Mouse (Mus musculus): ENCODE data around the gene Cdc45. TPM values are rescaled to one million over a fixed set of nuclear protein-coding genes. Genes with fewer than 3 reads are reported as not detected.
A peak's percentile ranks its signal among the peaks of the same experiment; 100 is the strongest.

Gene Cdc45
- polyA plus RNA-seq, 1 experiment from 2014 or later, result 54.0 TPM

DNA sequence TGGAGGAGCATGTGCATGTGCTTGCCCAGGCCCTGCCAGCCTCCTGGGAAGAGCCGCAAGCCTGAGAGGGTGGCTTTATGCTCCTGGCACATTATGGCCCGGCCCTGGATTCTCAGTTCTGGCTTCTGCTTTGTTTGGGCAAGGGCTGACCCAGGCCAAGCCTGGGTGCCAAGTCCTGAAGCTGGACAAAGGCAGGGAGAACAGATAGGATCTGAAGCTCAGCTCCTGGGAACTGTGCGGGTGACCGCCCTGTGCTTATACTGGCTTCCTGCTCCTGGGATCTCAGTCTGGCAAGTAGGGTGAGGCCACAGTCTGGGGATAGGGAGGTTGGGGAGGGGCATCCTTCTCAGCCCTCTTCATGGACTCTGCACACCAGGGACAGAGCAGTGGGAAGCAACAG, 50.1 kb downstream of the Cdc45 start:
- H3K4me1 ChIP-seq, result no peaks in the 10 kb centered on the region
- H3K36me3 ChIP-seq, result no peaks in the 10 kb centered on the region
- no peak overlapping the region for H3K27ac ChIP-seq
- H3K4me3 ChIP-seq (replicated peaks), result no peak overlapping the region
- ATAC-seq (replicated peaks; ENCODE audit: low FRiP score), result no peak
- H3K9ac ChIP-seq, result no peak overlapping the region
- no peaks in the 10 kb centered on the region for H3K9me3 ChIP-seq (replicated peaks)
- 91% methylated on average over 4 of the region's 4 CpGs for WGBS
- no peak overlapping the region for H3K4me2 ChIP-seq
- H3K27me3 ChIP-seq, result no peaks in the 10 kb centered on the region

DNA sequence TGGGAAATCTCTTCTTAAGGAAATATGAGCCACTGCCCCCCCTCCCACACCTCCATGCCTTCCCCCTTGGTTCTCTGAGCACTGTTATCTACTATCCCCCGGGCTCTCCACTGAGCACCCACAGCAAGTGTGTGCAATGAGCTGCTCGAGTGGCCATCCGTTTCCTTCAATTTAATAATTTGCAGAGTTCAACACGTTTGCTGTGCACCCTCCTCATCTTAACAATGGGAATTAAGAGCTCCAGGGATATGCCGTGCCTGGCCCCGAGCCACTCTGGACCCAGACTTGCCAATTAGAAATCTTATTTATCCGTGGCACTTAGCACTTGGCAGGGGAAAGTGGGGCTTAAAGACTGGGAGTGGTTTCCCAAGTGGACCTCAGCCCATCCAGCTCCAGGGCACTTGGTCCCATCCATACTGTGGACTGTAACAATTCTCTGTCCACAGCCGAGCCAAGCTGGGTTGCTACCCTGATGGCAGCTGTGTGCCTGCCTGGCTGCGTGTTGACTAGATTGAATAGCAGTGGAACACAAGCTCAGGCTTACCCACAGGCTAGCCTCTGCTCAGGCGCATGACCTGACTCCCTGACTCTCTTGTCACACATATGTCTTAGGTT, 59.8 kb downstream of the Cdc45 start:
- Histone ChIP-seq H3K27ac (no peak overlapping the region), H3K9ac (no peak overlapping the region), H3K4me1 (no peaks in the 10 kb centered on the region), H3K27me3 (no peaks in the 10 kb centered on the region), H3K36me3 (no peaks in the 10 kb centered on the region), H3K4me3 (replicated peaks) (no peak overlapping the region), H3K9me3 (replicated peaks) (no peaks in the 10 kb centered on the region), H3K4me2 (no peak overlapping the region)
- ATAC-seq (replicated peaks; ENCODE audit: low FRiP score), result peak; percentile 67
- WGBS, result 74% methylated on average over 10 of the region's 10 CpGs

DNA sequence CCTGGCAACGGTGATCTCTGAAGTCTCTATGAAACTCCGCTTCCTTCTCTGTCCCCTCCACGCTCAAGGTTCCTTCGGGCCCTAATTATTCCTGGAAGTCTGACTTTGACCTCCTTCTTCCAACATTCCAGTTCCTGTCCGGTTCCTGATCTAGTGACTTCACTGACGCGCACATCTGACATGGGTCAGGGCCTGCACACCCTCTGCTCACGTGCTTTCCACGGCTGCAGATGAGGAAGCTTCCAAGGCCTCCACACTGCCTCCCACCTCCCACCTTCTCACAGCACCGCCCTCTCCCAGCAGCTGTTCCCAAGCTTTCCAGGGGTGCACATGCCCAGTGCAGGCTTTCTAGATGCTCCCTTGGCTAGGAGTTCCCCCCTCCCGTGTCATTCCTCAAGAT, 60.7 kb downstream of the Cdc45 start:
- H3K4me3 ChIP-seq (replicated peaks), result no peak overlapping the region
- 58% methylated on average over 11 of the region's 11 CpGs for whole genome bisulfite sequencing
- H3K36me3 ChIP-seq, result no peaks in the 10 kb centered on the region
- no peak overlapping the region for H3K4me2 ChIP-seq
- no peaks in the 10 kb centered on the region for H3K27me3 ChIP-seq
- ATAC-seq (replicated peaks; ENCODE audit: low FRiP score), result peak; percentile 54; the same call in 1 of the 2 replicates
- no peaks in the 10 kb centered on the region for H3K4me1 ChIP-seq
- H3K9ac ChIP-seq, result no peak overlapping the region
- no peaks in the 10 kb centered on the region for H3K9me3 ChIP-seq (replicated peaks)
- H3K27ac ChIP-seq, result no peak overlapping the region

DNA sequence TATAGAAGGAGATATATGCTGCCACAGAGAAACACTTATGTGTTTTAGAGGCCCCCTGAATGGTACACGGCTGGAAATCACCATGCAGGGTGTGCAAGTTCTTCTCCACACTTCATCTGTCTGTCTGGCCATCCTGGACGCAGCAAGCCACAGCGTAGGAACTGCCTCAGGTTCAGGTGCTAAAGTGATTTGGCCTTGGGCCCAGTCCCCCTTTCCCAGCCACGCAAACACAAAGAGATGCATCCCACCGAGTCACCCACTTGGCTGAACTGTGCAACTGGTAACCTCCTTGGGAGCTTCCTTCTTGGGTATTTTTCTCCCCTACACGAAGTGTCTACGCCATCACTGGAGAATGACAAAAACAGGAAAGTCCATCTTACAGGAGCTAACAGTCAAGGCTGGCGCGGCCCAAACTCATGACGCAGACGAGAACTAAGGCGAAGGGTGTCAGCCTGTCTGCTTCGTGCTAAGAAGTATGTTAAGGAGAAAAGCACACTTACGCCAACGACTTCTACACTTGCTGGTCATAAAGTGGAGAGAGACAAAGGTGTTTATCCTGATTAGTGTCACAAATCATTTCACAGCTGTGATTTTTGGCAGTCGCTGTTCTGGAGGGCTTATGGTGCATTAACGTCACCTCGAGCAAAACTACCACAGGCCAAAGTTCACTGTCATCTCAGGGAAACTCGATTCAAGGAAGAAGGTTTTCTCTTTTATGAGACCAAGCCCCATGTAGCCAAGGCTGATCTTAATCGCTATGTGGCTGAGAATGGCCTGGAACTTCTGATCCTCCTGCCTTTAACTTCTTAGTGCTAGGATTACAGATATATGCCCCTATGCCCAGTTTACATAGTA, 65.3 kb downstream of the Cdc45 start:
- Histone ChIP-seq H3K4me2 (no peak overlapping the region), H3K36me3 (no peaks in the 10 kb centered on the region), H3K27me3 (no peaks in the 10 kb centered on the region), H3K4me1 (no peaks in the 10 kb centered on the region), H3K27ac (no peak overlapping the region), H3K4me3 (replicated peaks) (no peak overlapping the region), H3K9me3 (replicated peaks) (no peaks in the 10 kb centered on the region), H3K9ac (no peak overlapping the region)
- WGBS, result 68% methylated on average over 20 of the region's 20 CpGs
- ATAC-seq (replicated peaks; ENCODE audit: low FRiP score), result no peak

DNA sequence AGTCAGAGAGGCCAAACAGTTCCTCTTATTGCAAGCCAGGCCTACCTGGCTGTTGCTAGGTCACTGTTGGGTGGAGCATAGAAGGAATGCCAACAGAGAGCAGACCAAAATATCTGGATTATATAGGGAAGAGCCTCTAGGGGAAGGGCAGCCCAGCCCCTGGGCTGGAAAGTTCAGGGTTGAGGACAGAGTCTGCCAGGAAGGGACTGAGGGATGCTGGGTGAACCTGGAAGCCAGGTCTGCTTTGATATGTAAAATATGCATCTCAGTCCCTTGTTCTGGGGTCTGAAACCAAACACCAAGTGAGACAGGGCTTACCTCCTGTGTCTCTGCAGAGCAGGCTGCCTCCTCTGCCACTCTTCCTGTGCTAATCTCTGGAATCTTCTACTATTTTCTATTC, 73.5 kb downstream of the Cdc45 start:
- Histone ChIP-seq H3K4me1 (peaks cover under 1% of the 10 kb centered on the region; the same call in 1 of the 2 replicates), H3K9me3 (replicated peaks) (no peaks in the 10 kb centered on the region), H3K9ac (no peak overlapping the region), H3K27me3 (peaks cover 4% of the 10 kb centered on the region; the same call in 1 of the 2 replicates), H3K4me3 (replicated peaks) (no peak overlapping the region), H3K36me3 (no peaks in the 10 kb centered on the region), H3K4me2 (no peak overlapping the region), H3K27ac (no peak overlapping the region)
- no peak for ATAC-seq (replicated peaks; ENCODE audit: low FRiP score)

DNA sequence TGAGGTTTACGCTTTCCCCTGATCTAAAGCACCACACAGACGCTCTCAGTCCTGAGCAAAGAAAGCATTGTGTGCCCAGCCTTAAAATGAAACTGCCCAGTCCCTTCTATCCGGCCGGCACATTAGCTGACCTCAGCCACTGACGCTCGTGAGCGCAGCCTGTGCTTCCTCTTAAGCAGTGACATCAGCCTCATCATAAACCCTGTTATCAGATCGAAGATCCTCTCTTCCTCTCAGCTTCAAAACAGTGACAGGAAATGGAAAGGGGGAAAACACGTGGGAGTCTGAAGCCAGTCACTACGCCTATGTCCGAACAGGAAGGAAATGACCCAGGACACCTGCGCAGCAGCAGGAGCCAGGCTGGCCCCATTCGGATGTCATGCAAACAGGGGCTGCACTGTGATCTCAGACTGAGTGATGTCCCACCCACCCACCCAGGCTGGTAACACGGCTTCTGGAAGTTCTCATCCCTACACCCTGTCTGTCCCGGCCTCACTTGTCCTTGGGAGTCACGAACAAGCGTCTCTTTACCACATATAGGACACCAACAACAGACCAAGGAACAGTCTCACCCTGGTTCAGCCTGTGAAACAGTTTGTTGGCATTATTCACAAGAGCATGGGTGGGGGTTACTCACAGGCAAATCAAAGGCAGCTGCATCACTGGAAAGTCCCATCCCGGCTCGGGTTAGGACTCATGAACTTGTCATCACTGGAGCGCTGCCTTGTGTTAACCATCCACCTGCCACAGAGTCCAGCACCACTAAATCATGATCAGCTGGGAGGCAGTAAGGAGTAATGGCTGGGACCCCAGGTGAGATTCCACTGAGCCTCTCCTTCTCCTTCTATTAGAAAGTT, 78.5 kb downstream of the Cdc45 start:
- H3K4me1 ChIP-seq, result peaks cover 5% of the 10 kb centered on the region
- H3K27me3 ChIP-seq, result peaks cover 4% of the 10 kb centered on the region; the same call in 1 of the 2 replicates
- H3K4me3 ChIP-seq (replicated peaks), result peak overlapping the region; percentile 15; the same call in 1 of the 2 replicates
- no peak overlapping the region for H3K9ac ChIP-seq
- peak; percentile 61 for ATAC-seq (replicated peaks; ENCODE audit: low FRiP score)
- peak overlapping the region; percentile 40 for H3K4me2 ChIP-seq
- H3K9me3 ChIP-seq (replicated peaks), result no peaks in the 10 kb centered on the region
- H3K27ac ChIP-seq, result peak overlapping the region; percentile 37; the same call in 1 of the 2 replicates
- 43% methylated on average over 20 of the region's 20 CpGs for WGBS
- H3K36me3 ChIP-seq, result no peaks in the 10 kb centered on the region

DNA sequence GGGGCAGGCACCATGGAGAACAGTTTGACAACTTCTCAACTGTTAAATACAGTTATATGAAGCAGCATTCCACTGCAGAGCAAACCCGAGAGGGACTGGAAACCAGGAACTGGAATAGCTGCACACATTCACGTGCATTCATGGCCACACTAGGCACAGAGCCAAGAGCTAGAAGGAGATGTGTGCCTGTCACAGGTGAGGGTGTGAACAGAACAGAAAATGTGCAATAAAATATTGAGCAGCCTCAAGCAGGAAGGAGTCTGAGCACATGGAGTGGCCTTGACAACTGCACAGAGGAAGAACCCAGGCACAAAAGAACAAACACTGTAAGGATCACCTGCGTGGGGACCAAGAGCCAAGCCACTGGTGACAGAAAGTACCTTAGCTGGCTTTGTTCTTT, 81.1 kb downstream of the Cdc45 start:
- Histone ChIP-seq H3K36me3 (no peaks in the 10 kb centered on the region), H3K9me3 (replicated peaks) (no peaks in the 10 kb centered on the region), H3K9ac (no peak overlapping the region), H3K4me1 (peaks cover 5% of the 10 kb centered on the region), H3K27ac (no peak overlapping the region), H3K27me3 (peaks cover 4% of the 10 kb centered on the region; the same call in 1 of the 2 replicates), H3K4me2 (no peak overlapping the region), H3K4me3 (replicated peaks) (no peak overlapping the region)
- no peak for ATAC-seq (replicated peaks; ENCODE audit: low FRiP score)
- 68% methylated on average over 3 of the region's 3 CpGs for WGBS

Other genes with a start within 250 kb of the Cdc45 start
- 0.28 and 0.40 TPM in 2 replicates for gene Tbx1, start 221.3 kb downstream of the Cdc45 start, polyA plus RNA-seq (2015; fragmentation: Nextera tagmentation; extraction: Ambion mirVana)
- 0.93 and 1.6 TPM in 2 replicates for gene Gp1bb, start 189.6 kb downstream of the Cdc45 start, polyA plus RNA-seq (2015; fragmentation: Nextera tagmentation; extraction: Ambion mirVana)
- 1.5 and 4.3 TPM in 2 replicates for gene Gm49601, start 185.6 kb downstream of the Cdc45 start, polyA plus RNA-seq (2015; fragmentation: Nextera tagmentation; extraction: Ambion mirVana)
- 16.3 and 17.1 TPM in 2 replicates for gene Sept5, start 182.0 kb downstream of the Cdc45 start, polyA plus RNA-seq (2015; fragmentation: Nextera tagmentation; extraction: Ambion mirVana)
- gene Cldn5, start 35.1 kb downstream of the Cdc45 start, polyA plus RNA-seq (2015; fragmentation: Nextera tagmentation; extraction: Ambion mirVana), result 93.2 and 99.2 TPM in 2 replicates
- 87.0 and 101 TPM in 2 replicates for gene Ufd1, start 208 bp downstream of the Cdc45 start, polyA plus RNA-seq (2015; fragmentation: Nextera tagmentation; extraction: Ambion mirVana)
- gene 2510002D24Rik, start 24.6 kb upstream of the Cdc45 start, polyA plus RNA-seq (2015; fragmentation: Nextera tagmentation; extraction: Ambion mirVana), result 41.3 and 47.7 TPM in 2 replicates
- gene Gm28539, start 24.6 kb upstream of the Cdc45 start, polyA plus RNA-seq (2015; fragmentation: Nextera tagmentation; extraction: Ambion mirVana), result not detected in 2 replicates
- 101 and 108 TPM in 2 replicates for gene Mrpl40, start 64.9 kb upstream of the Cdc45 start, polyA plus RNA-seq (2015; fragmentation: Nextera tagmentation; extraction: Ambion mirVana)
- gene Hira, start 65.0 kb upstream of the Cdc45 start, polyA plus RNA-seq (2015; fragmentation: Nextera tagmentation; extraction: Ambion mirVana), result 14.6 and 15.6 TPM in 2 replicates